Mouse (Mus musculus) cortical plate, adult 2 months (tissue): ENCODE measurements around the gene Card9. TPM values are rescaled to one million over a fixed set of nuclear protein-coding genes. Genes with fewer than 3 reads are reported as not detected.
"Not testable (repeated sequence)": the region's sequence is repeated elsewhere in the genome, so short reads cannot be mapped to it uniquely, and the experiment has no call there.

ENCODE experiments used
- H3K27ac ChIP-seq: fragments of 200-500 bp; 2 replicates; pipeline ENCODE4 v1.5.1; 2012; ENCODE audit warnings: low read length, control low read depth, inconsistent platforms; ENCODE audit not compliant: insufficient read depth
- H3K4me1 ChIP-seq: fragments of 200-500 bp; 2 replicates; pipeline ENCODE4 v1.6.1; 2011; ENCODE audit warnings: low read length; ENCODE audit not compliant: control insufficient read depth, insufficient read depth
- H3K4me3 ChIP-seq: fragments of 200-500 bp; 2 replicates; pipeline ENCODE4 v1.5.1; 2011; ENCODE audit warnings: mild to moderate bottlenecking, low read length, control low read depth; ENCODE audit not compliant: insufficient read depth
- CTCF ChIP-seq: fragments of 200-500 bp; IDR thresholded peaks from 2 replicates; pipeline ENCODE4 v1.5.1; 2011; ENCODE audit warnings: mild to moderate bottlenecking, control low read depth, low read length; ENCODE audit not compliant: insufficient read depth; ENCODE audit errors: extremely low read depth
- POLR2A ChIP-seq: fragments of 200-500 bp; IDR thresholded peaks from 2 replicates; pipeline ENCODE4 v1.6.1; 2011; ENCODE audit warnings: mild to moderate bottlenecking, low read length, control low read depth; ENCODE audit not compliant: insufficient read depth; ENCODE audit errors: extremely low read depth
- polyA plus RNA-seq: library from polyadenylated mRNA; depleted of rRNA; stranded (reverse); fragments of >200 nt; gene quantifications from 2 replicates; pipeline ENCODE4 v1.2.3, GENCODE M21; 2012

The Card9 gene
- polyA plus RNA-seq, 1 experiment = 5.3 TPM

DNA sequence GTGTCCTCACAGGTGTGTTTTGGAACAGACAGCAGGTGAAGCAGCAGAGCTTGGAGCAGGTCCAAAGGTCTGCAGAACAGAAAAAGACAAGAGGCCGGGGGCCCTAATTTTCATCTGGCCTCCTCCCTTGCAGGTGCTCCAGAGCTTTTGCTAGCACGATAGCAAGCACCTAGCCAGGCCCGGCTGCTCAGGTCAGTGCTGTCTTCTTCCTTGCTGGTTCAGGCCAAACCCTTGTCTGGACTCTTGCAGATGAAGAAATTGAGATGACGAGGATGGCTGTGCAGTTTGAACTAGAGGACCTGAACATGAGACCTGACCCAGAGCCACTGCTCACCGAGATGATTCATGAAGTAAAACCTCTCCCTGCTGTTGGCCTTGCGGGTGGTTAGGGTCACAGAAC is 30.9 kb upstream of the Card9 start:
- TF ChIP-seq POLR2A (no peak), CTCF (no peak)
- Histone ChIP-seq H3K27ac (no peak overlapping the region), H3K4me1 (peaks cover 7% of the 10 kb centered on the region; the same call in 1 of the 2 replicates), H3K4me3 (no peak overlapping the region)

DNA sequence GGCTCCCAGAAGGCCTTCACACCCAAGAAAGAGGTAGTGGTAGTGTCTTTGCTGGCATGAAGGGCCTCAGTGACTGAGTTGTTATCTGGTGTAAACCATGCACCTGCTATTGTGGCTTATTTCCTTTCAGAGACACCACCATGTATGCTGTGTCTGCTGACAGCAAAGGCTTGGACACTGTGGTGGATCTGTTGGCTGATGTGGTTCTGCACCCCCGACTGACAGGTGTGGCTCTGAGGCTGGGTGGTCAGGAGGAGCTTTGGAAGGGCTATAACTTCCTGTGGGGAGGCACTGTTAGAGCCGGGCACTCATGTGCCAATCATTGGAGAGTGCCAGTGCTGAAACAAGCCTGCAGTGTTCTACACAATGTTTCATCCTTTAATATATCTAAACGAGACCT is 30.2 kb upstream of the Card9 start:
- H3K4me1 ChIP-seq = peaks cover 7% of the 10 kb centered on the region; the same call in 1 of the 2 replicates
- H3K27ac ChIP-seq = no peak overlapping the region
- TF ChIP-seq CTCF = no peak
- H3K4me3 ChIP-seq = no peak overlapping the region; the same call in 1 of the 2 replicates

DNA sequence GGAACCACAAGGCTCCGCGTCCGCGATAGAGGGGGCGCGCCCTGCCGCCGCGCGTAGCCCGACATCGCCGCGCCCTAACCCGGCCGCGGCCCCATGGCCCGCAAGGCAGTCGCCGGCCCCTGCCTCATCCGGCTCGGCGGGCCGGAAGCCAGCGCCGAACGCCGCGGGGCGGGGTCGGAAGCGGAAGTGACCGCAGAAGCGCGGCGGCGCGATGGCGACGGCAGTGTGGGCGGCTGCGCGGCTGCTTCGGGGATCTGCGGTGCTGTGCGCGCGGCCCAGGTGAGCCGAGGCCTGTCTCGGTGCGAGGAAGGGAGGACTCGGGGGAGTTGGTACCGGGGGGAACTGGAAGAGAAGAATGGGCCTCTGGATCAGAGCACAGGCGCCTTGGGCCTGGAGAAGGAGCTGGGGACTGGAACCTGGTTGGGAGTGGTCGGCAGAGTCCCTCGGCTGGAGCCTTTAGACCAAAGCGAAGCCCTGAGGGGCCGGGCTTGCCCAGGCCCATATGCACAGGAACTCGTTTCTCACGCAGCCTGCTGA is 28.5 kb upstream of the Card9 start, which contains the start of the genes Entr1 and Pmpca:
TSS of gene Entr1 (minus strand) at position 163 of the 537 bp plus-strand sequence.
TSS of gene Pmpca (plus strand) at position 186 of the 537 bp plus-strand sequence.
- peaks cover 7% of the 10 kb centered on the region; the same call in 1 of the 2 replicates for H3K4me1 ChIP-seq

DNA sequence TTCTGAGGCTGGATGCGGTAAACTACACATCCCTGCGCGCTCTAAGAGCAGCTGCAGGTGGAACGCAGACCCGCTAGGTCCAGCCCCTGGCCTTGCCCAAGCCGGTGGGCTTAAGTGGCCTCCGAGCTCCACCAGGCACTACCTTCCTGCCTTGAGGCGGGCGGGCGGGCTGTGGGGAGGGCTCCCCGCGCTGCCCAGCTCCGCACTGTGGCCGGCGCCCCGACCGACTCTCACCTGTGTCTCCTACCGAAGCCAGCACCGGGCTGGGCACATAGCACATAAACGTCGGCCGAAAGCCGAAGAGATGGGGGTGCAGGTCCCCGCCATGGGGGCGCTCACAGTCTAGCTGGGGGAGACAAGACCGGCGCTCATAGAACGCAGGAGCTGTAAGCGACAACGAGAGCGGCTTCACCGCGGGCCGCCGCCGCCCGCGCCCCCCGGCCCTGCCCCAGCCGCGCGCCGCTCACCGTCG is 28.0 kb upstream of the Card9 start:
- Histone ChIP-seq H3K4me3 (peak overlapping the region; percentile 96), H3K27ac (no peak overlapping the region), H3K4me1 (peaks cover 7% of the 10 kb centered on the region; the same call in 1 of the 2 replicates)
- no peak for TF ChIP-seq CTCF
- no peak for TF ChIP-seq POLR2A

More for the DNA sequence above, 28.5 kb upstream of the Card9 start, which contains the start of the genes Entr1 and Pmpca:
- Histone ChIP-seq H3K4me3 (peak within 1 kb of the TSS; percentile 96), H3K27ac (peak within 1 kb of the TSS; percentile 48)
- TF ChIP-seq CTCF = no peak
- TF ChIP-seq POLR2A = peak; percentile 65; the same call in 1 of the 2 replicates

DNA sequence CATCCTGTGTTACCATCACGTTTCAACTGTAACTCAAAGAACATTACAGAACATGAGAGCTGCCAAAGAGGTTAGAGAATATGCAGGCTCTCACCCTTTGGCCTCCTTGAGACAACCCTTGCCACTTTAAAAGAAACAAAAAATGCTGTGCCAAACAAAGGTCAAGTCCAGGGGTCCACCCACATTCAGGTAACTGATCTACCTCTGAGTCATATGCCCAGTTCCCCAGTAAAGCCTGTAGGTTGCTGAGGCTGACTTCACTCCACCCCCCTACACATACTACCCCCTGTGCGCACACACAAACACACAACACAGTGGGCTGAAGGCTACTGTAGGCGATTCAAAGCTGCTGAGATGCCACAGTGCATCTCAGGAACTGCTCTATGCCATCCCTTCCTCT is 27.0 kb upstream of the Card9 start:
- peaks cover 7% of the 10 kb centered on the region; the same call in 1 of the 2 replicates for H3K4me1 ChIP-seq
- no peak overlapping the region for H3K27ac ChIP-seq
- H3K4me3 ChIP-seq = no peak overlapping the region; the same call in 1 of the 2 replicates
- TF ChIP-seq POLR2A (no peak), CTCF (no peak)

DNA sequence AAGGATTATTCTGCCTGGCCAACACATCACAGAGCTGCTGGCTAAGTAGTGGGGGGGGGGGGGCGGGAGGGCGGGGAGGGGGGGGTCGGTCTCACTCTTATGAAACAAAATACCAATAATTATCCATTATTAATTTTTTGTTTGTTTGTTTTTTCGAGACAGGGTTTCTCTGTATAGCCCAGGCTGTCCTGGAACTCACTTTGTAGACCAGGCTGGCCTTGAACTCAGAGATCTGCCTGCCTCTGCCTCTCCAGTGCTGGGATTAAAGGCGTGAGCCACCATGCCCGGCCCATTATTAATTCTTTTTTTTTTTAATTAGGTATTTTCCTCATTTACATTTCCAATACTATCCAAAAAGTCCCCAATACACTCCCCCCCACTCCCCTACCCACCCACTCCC is 20.2 kb upstream of the Card9 start:
- H3K4me1 ChIP-seq, H3K27ac ChIP-seq: not testable (repeated sequence)
- peak overlapping the region; percentile 60 for H3K4me3 ChIP-seq

DNA sequence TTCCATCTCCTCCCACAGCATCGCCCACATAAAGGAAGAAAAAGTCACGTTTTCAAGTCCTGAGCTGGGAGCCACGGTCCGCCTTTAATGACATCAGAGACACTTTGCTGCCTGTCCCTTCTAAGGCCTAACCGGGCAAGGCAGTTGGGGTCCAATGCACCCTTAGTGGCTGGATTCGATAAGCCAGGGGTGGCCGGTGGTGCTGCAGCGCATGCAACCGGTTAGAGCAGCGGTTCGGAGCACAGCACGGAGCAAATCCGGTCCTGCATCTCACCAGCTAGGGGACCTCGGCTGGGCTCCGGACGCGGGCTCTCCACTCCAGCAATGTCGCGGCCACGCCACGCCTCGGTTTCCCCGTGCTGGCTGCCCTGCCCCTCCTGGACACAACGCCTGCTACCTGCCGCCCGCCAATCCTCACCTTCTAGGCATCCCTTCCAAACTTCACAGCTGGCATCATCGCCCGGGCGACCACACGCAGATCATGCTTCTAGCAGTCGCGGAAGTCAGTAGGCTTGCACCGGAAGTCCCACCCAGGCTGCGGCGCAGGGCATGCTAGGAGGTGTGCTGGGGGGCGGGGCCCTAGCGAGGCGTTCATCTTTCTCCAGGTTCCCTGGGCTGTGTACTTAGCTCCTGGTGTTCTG is 19.5 kb upstream of the Card9 start, which contains the start of gene Snapc4:
TSS of gene Snapc4 (minus strand) at position 523 of the 641 bp plus-strand sequence.
- no peak for TF ChIP-seq CTCF
- peak; percentile 54; the same call in 1 of the 2 replicates for TF ChIP-seq POLR2A

DNA sequence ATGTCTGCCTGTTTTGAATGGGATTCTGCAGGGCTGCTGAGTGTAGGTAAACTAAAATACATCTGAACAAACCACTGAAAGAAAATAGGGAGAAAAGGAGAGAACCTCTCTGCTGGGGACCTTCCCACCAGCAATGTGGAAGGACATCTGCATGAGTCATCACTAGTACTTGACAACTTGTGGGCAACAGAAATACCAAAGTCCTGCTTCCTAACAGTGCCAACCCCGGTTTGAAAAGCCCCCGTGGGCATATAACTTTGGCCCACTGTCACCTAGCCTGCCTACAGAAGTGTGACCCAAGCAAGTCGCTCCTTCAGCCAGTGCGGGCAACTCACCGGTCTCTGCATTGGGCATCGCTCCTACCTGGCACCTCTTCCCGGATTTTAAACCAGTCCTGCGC is 11.7 kb upstream of the Card9 start:
- no peak overlapping the region for H3K4me3 ChIP-seq
- TF ChIP-seq CTCF (no peak), POLR2A (no peak)
- no peaks in the 10 kb centered on the region for H3K4me1 ChIP-seq
- H3K27ac ChIP-seq = no peak overlapping the region

More for the DNA sequence above, 19.5 kb upstream of the Card9 start, which contains the start of gene Snapc4:
- Histone ChIP-seq H3K4me3 (peak within 1 kb of the TSS; percentile 60), H3K27ac (no peak within 1 kb of the TSS), H3K4me1 (no peaks in the 10 kb centered on the region)

DNA sequence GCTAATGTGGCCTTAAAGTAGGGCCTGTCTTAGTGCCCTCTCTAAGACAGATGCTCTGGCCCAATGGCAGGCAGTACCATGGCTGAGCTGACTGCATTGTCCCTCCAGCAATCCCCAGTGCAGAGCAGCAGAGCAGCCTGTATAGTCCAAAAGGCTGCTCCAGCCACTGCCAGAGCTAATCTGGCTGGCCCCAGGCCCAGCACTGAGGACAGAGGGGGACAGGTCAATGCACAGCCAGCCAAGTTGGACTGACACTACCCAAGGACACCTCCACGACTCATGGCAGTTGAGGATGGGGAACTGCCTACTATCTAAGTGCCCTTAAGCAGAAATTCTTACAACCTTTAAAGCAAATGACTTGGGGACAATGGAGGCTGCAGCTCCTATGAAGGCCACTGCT is 7.9 kb upstream of the Card9 start:
- 0 out of 2 replicates have a peak, but pooled peaks cover 3% of the 10 kb centered on the region for H3K4me1 ChIP-seq
- TF ChIP-seq POLR2A = no peak
- no peak for TF ChIP-seq CTCF
- H3K4me3 ChIP-seq = no peak overlapping the region
- H3K27ac ChIP-seq = no peak overlapping the region

DNA sequence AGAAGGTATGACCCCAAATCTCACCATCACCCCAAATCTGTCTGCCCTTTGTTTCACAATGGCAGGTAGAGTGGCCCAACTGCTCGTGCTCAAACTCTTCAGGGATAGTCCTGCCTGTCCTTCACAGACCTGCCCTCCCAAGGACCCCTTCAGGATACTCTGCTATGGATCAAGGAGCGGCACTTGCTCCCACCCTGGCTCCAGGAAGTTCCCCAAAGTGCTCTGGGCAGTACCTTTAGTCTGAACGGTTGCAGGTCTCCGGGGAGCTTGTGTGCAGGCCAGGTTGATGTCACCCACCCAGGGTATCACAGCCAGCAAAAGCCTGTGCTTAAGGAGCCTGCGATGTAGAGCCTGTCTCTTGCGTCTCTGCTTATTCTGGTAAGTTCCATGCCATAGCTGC is 7.2 kb upstream of the Card9 start:
- Histone ChIP-seq H3K4me3 (no peak overlapping the region), H3K27ac (no peak overlapping the region), H3K4me1 (0 out of 2 replicates have a peak, but pooled peaks cover 3% of the 10 kb centered on the region)
- no peak for TF ChIP-seq POLR2A
- TF ChIP-seq CTCF = no peak
